ENCODE assay signal across 7 mouse cellular contexts in the genomic region with DNA sequence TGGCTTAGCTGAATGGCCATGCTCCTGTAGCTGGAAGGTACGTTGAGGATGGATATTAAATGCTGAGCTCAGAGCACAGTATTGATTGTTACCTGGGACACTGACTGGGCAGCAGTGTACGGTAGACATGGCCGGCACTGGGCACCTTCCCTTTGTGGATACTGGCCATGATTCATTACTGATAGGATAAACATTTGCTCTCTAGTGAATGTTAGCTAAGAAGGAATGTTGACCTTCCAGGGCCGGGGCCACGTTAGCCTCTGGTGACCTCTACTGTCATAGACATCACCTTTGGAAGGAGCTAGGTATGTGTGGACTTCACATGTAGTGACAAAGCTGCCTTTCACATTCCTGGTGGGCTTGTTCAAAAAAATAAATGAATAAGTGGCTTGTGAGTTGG.
"Had no signal": no experiment of that assay in that cellular context is flagged by ENCODE, and none has a peak within 500 bp of the region (broad histone marks: within the 10 kb centered on the region; RNA-seq: fewer than 3 reads in every experiment).

No protein-coding gene starts in this region.

- H3K27ac ChIP-seq: kidney, postnatal 0 days; layer of hippocampus, adult 2 months; limb, embryonic 10.5 days; limb, embryonic 13.5 days; lung, embryonic 15.5 days had no signal

- H3K4me2 ChIP-seq: limb, embryonic 13.5 days; lung, embryonic 15.5 days had no signal

- H3K27me3 ChIP-seq: lung, embryonic 15.5 days had no signal

- H3K9ac ChIP-seq: limb, embryonic 13.5 days; lung, embryonic 15.5 days had no signal

- ATAC-seq: intestine, postnatal 0 days had no signal

- DNase-seq: layer of hippocampus, adult 9-11 months had no signal

- H3K9me3 ChIP-seq: limb, embryonic 10.5 days; limb, embryonic 13.5 days; lung, embryonic 15.5 days had no signal

- H3K4me3 ChIP-seq: layer of hippocampus, adult 2 months; limb, embryonic 10.5 days; limb, embryonic 13.5 days; lung, embryonic 15.5 days had no signal
